Mouse (Mus musculus): Measurements from ENCODE around the gene Pcgf1.

The Pcgf1 gene

DNA sequence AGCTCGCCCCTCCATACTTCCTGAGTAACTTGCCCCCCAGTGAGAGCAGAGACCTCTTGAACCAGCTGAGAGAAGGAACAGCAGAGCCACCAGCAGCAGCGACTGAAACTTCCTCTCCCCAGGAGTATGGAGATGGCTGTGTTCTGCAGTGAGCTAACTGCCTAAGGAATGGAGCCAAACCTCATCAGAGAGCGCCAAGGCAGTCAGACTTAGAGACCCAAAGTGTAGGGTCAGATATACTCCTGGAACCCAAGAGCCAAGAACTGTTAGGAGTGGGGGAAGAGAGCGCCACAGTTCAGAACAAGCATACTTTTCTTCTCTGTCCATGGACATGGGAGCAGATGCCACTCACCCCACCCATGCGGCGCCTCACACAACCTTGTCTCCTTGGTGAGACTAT lies 11.2 kb upstream of the Pcgf1 start:
- no peak for DNase-seq

GRCm38 (mm10) chr6:83068221-83068620 lies 9.4 kb upstream of the Pcgf1 start:
- DNase-seq, result no peak

DNA sequence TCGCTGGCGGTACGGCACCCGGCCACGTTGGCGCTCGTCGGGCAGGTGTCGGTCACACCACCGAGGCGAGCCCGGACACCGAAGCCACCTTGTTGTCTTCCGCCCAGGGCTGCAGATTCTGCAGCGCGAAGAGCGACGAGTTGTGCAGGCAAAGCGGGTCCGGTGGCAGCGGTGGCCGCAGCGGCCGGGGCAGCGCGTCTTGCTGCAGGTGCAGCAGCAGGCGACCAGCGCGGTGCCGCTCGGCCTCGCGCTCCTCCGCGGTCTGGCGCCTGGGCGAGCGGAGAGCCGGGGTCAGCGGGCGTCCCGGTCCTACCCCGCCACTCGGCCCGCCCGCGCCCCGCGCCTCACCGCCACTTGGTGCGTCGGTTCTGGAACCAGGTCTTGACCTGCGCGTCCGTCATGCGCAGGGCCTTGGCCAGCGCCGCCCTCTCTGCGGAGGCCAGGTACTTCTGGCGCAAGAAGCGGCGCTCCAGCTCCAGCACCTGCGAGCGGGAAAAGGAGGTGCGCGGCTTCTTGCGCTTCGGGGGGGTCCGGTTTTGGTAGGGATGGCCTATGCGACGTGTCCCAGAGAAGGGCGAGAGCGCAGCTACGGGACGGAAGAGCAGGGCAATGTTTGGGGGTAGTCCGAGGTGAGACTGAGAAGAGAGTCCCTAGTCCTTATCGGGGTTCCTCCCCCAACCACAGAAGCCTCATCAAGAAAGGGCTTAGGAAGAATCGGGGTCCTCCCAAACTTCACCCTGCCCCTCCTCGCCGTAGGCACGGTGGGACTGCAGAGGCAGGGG lies 8.8 kb upstream of the Pcgf1 start:
- peak in 1 of 2 experiments; percentile 30 for DNase-seq

DNA sequence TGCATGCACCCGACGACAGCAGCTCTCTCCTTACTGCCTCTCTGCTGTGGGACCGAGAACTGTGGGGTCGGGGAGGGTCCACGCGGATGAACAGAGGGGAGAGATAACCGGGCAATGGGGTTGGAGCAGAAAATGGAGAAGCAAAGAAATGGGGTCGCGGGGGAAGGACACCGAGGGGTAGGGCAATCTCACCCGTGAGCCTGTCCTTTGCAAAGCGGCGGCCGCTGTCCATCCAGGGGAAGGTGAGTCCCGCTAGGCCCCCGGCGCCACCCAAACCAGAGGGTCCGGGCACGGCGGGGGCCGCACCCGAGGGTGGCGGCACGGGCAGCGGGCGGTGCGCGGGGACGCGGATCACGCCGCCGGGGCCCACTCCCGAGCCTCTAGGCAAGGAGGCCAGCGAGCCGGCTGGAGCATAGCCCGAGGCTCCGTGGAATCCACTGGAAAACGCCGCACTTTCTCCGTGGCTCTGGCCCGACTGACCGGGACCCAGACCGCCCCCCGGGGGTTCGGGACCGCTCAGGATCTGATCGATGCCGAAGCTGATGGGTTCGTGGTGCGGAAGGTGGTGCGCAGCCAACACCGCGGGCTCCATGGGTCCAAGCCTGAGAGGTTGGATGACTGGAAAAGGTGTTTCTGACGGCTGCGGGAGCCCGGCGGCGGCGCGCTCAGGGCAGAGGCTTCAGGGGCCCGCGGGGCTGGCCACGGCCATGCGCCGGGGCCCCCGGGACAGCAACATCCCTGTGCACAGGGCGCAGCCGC lies 8.0 kb upstream of the Pcgf1 start:
- DNase-seq, result no peak

DNA sequence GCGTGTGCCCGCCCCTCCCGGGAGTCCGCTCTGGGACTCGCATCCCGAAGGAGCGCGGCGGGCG lies 7.6 kb upstream of the Pcgf1 start, which contains the start of gene Tlx2:
TSS of gene Tlx2 (minus strand) at position 47 of the 64 bp plus-strand sequence.
- DNase-seq, result no peak

GRCm38 (mm10) chr6:83070311-83071219 lies 7.1 kb upstream of the Pcgf1 start:
- no peak for DNase-seq

DNA sequence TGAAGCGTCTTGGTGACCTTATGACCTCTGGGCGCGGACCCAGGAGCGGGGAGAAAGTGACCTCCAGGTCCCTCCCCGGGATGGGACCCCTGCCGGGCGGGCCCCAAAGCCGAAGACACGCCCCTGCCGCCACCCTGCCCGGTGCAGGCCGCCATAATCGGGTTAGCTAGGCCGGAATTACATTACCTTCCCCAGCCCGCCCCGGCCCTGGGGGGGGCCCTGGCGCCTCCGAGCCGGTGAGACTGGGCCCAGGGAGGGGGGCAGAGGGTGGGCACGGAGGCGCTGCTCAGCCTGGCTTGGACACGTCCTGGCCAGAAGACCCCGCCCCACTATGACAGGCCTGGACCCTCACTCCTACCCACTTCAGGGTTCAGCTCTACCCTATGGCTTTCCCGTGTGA lies 6.4 kb upstream of the Pcgf1 start:
- DNase-seq, result no peak

- no peak for DNase-seq
These were observed 2.7 kb upstream of the Pcgf1 start for GRCm38 (mm10) chr6:83074979-83075378.

DNA sequence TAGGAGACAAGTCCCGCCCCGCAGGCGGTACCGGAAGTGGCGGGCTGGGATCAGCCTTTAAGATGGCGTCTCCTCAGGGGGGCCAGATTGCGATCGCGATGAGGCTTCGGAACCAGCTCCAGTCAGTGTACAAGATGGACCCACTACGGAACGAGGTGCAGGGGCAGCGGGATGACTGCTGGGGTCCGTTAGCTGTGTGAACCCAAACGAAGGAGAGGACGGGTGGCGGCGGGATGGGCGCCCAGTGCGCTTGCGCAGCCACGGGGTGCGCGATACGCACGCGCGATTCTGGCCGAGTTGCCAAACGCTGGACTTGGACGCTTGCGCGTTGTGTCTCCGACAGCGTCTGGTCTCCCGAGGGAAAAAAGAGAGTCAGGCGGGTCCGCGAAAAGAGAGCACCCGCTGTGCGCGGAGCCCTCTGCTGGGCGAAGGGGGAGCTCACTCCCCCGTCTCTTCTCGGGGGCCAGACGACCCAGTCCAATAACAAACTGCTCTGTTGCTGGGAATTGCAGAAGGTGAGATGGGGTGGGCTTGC lies 722 bp downstream of the Pcgf1 start:
- peak; percentile 99 to 100 for DNase-seq

GRCm38 (mm10) chr6:83080210-83080609 lies 2.5 kb downstream of the Pcgf1 start:
- no peak for DNase-seq

DNA sequence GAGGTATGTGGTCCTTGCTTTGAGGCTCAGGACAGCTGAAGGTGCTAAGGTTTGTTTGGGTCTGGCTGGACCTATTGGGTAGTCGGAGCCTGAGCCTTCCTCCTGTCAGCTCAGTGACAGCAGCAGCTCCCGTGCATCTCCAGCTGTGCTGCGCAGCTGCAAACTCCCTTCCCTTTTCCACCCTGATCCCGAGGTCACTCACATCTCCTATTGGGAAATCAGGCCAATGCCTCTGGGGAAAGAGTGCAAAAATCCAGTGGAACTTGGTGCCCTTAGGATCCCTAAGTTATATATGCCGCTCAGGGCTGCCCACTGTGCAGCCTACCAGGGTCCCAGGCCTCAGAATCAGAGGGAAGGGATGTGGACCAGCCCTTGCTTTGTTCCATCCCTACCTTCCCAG lies 5.8 kb downstream of the Pcgf1 start:
- DNase-seq, result no peak

DNA sequence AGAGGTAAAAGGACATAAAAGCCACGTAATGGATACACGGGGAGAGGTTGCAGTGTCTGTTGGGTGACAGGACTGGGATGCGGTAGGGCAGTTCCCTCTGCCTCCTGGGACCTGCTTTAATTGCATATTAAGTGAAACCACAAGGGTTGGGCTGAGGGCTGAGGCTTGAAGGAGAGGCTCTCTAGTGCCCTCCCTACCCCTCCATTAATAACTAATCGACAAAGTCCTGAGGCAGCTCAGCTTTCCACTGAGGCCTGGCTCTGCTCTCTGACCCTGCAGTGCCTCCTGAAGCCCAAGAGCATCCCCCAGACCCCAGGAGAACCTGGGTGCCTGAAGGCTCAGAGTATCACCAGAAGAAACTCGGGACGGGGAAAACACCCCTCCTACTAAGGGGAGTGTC lies 6.8 kb downstream of the Pcgf1 start:
- DNase-seq, result no peak

DNA sequence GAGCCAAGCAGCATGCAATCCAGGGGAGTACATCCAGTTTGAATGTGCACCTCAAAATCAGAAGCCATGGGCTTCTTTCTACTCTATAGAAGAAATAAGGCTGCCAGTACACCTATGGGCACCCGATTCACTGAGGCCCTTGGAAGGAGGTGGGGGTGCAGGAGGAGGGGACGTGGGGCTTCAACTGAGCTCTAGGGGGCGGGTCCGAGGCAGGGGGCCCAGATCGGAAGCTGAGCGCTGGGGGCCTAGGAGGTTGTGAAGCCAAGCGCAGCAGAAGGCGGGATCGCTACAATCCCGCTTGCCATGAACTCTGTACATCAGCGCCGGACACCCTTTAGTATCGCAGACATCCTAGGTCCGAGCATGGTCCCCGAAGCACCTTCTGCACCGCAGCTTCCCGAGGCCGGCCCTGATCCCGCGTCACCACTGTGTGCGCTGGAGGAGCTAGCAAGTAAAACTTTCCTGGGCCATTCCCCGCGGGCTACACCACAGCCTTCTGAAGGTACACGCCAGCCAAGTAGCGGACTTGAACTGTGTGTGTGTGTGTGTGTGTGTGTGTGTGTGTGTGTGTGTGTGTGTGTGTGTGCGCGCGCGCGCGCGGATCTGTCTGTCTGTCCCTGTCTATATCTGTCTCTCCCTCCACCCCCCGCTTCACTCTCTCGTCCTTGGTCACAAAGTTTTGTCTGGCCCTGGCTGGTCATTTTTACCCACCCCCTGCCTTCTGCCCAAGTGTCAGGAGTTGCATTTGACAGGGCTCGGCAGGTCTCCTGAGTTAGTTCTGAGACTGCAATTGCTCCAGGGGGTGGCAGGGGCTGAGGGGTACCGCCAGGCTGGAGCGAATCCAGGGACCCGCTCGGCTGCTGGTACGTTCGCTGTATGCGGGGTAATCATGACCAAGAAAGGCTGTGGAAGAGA lies 8.7 kb downstream of the Pcgf1 start, which contains the start of gene Lbx2:
TSS of gene Lbx2 (plus strand) at position 247 of the 915 bp plus-strand sequence.
- no peak for DNase-seq

- DNase-seq, result peak in 1 of 2 experiments; percentile 34
These were observed 9.7 kb downstream of the Pcgf1 start for GRCm38 (mm10) chr6:83087205-83087925.

GRCm38 (mm10) chr6:83087926-83088260 lies 10.2 kb downstream of the Pcgf1 start:
- DNase-seq, result no peak

- no peak for DNase-seq
These were observed 14.9 kb downstream of the Pcgf1 start for GRCm38 (mm10) chr6:83092416-83093127.

GRCm38 (mm10) chr6:83095968-83096367 lies 18.3 kb downstream of the Pcgf1 start:
- DNase-seq, result no peak

- peak; percentile 77 to 85 for DNase-seq
These were observed 20.7 kb downstream of the Pcgf1 start for GRCm38 (mm10) chr6:83098411-83098810.

DNA sequence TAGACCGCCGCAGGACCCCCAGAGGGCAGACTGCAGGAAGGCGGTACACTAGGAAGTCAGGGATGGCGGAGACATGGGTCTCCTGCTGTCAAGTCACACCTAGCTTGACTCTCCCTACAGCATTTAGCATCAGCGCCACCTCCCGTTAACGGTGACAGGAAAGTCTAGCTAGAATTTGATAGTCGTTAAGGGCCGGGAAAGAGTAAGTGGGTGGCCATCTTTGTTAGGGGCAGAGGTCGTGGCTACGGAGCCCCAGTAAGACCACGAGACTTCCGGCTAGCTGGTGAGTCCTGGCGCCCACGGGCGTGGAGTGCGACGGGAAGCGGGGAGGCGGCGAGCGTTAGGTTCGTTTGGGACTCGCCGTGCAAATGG lies 23.6 kb downstream of the Pcgf1 start, which contains the start of the genes Ccdc142 and Gm42688:
TSS of gene Ccdc142 (plus strand) at position 286 of the 372 bp plus-strand sequence.
TSS of gene Gm42688 (plus strand) at position 302 of the 372 bp plus-strand sequence.
- peak; percentile 94 to 95 for DNase-seq

DNA sequence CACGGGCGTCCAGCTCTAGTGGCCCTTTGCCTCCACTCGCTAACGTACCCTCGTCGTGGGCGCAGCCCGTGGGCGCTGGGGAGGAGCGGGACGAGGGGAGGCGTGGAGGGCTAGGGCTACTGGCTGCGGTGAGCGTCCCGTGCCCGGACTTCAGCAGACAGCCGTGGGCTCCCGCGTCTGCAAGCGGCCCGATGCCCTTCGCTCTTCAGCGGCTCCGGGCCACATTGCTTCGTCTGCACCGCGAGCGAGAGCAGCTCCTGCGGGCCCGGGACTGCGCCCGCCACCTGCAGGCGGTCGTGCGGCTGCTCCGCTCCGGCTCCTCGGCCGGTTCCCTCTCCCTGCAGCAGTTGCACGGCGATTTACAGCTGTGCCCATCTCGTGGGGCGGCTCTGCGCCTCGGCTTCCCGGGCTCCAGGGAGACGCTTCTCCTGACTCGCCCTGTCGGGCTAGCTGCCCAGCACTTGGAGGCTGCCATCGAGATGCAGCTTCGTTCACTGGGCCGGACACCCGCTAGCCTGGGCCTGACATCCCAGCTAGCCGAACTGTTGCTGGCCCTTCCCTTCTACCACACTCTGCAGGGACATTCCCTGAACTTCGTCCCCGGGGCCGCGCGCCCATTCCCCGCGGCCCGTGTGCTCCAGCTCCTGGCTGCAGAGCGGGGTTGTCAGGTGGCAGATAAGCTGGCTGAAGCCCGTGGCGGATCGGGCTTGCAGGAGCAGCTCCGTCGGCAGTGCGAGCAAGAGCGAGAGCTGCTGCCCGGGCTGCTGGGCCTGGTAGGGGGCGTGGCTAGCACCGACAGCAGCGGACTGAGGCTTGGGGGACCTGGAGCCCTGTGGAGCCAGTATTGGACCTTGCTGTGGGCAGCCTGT lies 24.3 kb downstream of the Pcgf1 start:
- peak in 1 of 2 experiments; percentile 64 for DNase-seq

Measured in kidney, adult 8-10 months (tissue).